Mouse (Mus musculus) liver, postnatal 0 days (tissue): ENCODE results near the gene 1110008P14Rik. TPM values are rescaled to one million over a fixed set of nuclear protein-coding genes. Genes with fewer than 3 reads are reported as not detected.

Experiments
- ATAC-seq: fragments of 200-750 bp; cut with Nextera tagmentation; 2 replicates; pipeline ENCODE4 v1.8.0; 2017; ENCODE audit warnings: mild to moderate bottlenecking, moderate library complexity
- DNase-seq: peaks from one replicate; pipeline ENCODE4 v3.0.0-alpha.2; 2016
- H3K27ac ChIP-seq: fragments of 300-500 bp; sonication (generic); 2 replicates; pipeline ENCODE4 v1.5.1; 2014; ENCODE audit warnings: antibody characterized with exemption, moderate library complexity, mild to moderate bottlenecking, low read depth
- H3K27me3 ChIP-seq: fragments of 300-500 bp; sonication (generic); 2 replicates; pipeline ENCODE4 v1.6.1; 2014; ENCODE audit warnings: low read length, control low read depth, mixed read lengths; ENCODE audit not compliant: insufficient read depth
- H3K36me3 ChIP-seq: fragments of 300-500 bp; sonication (generic); replicated peaks from 2 replicates; pipeline ENCODE4 v1.6.1; 2014; ENCODE audit warnings: mild to moderate bottlenecking, control low read depth, low read length, moderate library complexity, mixed read lengths; ENCODE audit not compliant: insufficient read depth
- H3K4me1 ChIP-seq: fragments of 300-500 bp; sonication (generic); 2 replicates; pipeline ENCODE4 v1.6.1; 2014; ENCODE audit warnings: antibody characterized with exemption, mild to moderate bottlenecking, control low read depth; ENCODE audit not compliant: insufficient read depth
- H3K4me2 ChIP-seq: fragments of 300-500 bp; sonication (generic); 2 replicates; pipeline ENCODE4 v1.6.1; 2014; ENCODE audit warnings: low read depth, mild to moderate bottlenecking, low read length, moderate library complexity, mixed read lengths
- H3K4me3 ChIP-seq: fragments of 300-500 bp; sonication (generic); 2 replicates; pipeline ENCODE4 v1.5.1; 2014; ENCODE audit warnings: low read depth, low read length
- H3K9ac ChIP-seq: fragments of 300-500 bp; sonication (generic); replicated peaks from 2 replicates; pipeline ENCODE4 v1.6.1; 2014; ENCODE audit warnings: mild to moderate bottlenecking, moderate library complexity
- H3K9me3 ChIP-seq: fragments of 300-500 bp; sonication (generic); 2 replicates; pipeline ENCODE4 v1.6.1; 2016; ENCODE audit warnings: mild to moderate bottlenecking, control low read depth, low read length, mixed read lengths
- CTCF ChIP-seq: sonication (generic); IDR thresholded peaks from 2 replicates; pipeline ENCODE4 v1.5.1; 2016; ENCODE audit warnings: antibody characterized with exemption, low read depth
- EP300 ChIP-seq: IDR thresholded peaks from 2 replicates; pipeline ENCODE4 v1.6.1; 2016; ENCODE audit warnings: antibody characterized with exemption, low read depth, mild to moderate bottlenecking
- WGBS: fragments of 180-500 bp; shearing (Covaris S2); extraction: QIAGEN DNeasy Blood & Tissue Kit; methylation state at CpG from one replicate; pipeline ENCODE4 v1.1.7; 2014; ENCODE audit not compliant: insufficient replicate concordance; 5-methylcytosine and 5-hydroxymethylcytosine counted together
- polyA plus RNA-seq: library from polyadenylated mRNA; unstranded; fragments of >200 nt; fragmentation: Nextera tagmentation; extraction: Ambion mirVana; gene quantifications from 2 replicates; pipeline ENCODE4 v1.2.1, GENCODE M21; 2015

Gene 1110008P14Rik
- polyA plus RNA-seq, 1 experiment from 2014 or later: 32.2 TPM

GRCm38 (mm10) chr2:32412742-32413531 lies 31.2 kb upstream of the 1110008P14Rik start:
- Histone ChIP-seq H3K36me3 (peaks cover 40% of the 10 kb centered on the region), H3K4me1 (no peaks in the 10 kb centered on the region; the same call in 1 of the 2 replicates), H3K9me3 (no peaks in the 10 kb centered on the region), H3K9ac (no peak overlapping the region), H3K27me3 (no peaks in the 10 kb centered on the region), H3K4me2 (no peak overlapping the region), H3K4me3 (no peak overlapping the region), H3K27ac (peak overlapping the region; percentile 12; the same call in 1 of the 2 replicates)
- no peak for DNase-seq
- TF ChIP-seq CTCF (no peak), EP300 (no peak)
- ATAC-seq: peak; percentile 24
- WGBS: 72% methylated on average over 6 of the region's 6 CpGs

GRCm38 (mm10) chr2:32411407-32411806 lies 29.7 kb upstream of the 1110008P14Rik start:
- no peaks in the 10 kb centered on the region for H3K9me3 ChIP-seq
- H3K4me1 ChIP-seq: no peaks in the 10 kb centered on the region; the same call in 1 of the 2 replicates
- no peak for ATAC-seq
- H3K4me3 ChIP-seq: no peak overlapping the region
- DNase-seq: no peak
- TF ChIP-seq CTCF (no peak), EP300 (no peak)
- WGBS: 79% methylated on average over 7 of the region's 7 CpGs
- no peak overlapping the region for H3K9ac ChIP-seq
- H3K4me2 ChIP-seq: no peak overlapping the region
- H3K36me3 ChIP-seq: peaks cover 24% of the 10 kb centered on the region
- no peaks in the 10 kb centered on the region for H3K27me3 ChIP-seq
- H3K27ac ChIP-seq: no peak overlapping the region

GRCm38 (mm10) chr2:32408429-32409424 lies 27.0 kb upstream of the 1110008P14Rik start:
- H3K36me3 ChIP-seq: no peaks in the 10 kb centered on the region
- WGBS: 65% methylated on average over 25 of the region's 25 CpGs
- H3K9ac ChIP-seq: peak overlapping the region; percentile 34; the same call in 1 of the 2 replicates
- H3K4me2 ChIP-seq: 0 out of 2 replicates have a peak overlapping the region, but pooled peaks have one; percentile 29
- no peaks in the 10 kb centered on the region for H3K9me3 ChIP-seq
- H3K27ac ChIP-seq: peak overlapping the region; percentile 98
- no peak for TF ChIP-seq CTCF
- peak; percentile 83 for TF ChIP-seq EP300
- no peaks in the 10 kb centered on the region for H3K27me3 ChIP-seq
- ATAC-seq (peak; percentile 82), DNase-seq (peak; percentile 70)
- no peaks in the 10 kb centered on the region; the same call in 1 of the 2 replicates for H3K4me1 ChIP-seq
- H3K4me3 ChIP-seq: no peak overlapping the region

- no peak overlapping the region for H3K4me3 ChIP-seq
- no peak overlapping the region; the same call in 1 of the 2 replicates for H3K9ac ChIP-seq
- 0 out of 2 replicates have a peak, but pooled peaks cover 2% of the 10 kb centered on the region for H3K36me3 ChIP-seq
- H3K4me1 ChIP-seq: no peaks in the 10 kb centered on the region
- H3K27ac ChIP-seq: peak overlapping the region; percentile 80
- 75% methylated on average over 7 of the region's 7 CpGs for WGBS
- ATAC-seq (no peak), DNase-seq (no peak)
- H3K27me3 ChIP-seq: no peaks in the 10 kb centered on the region
- H3K9me3 ChIP-seq: no peaks in the 10 kb centered on the region
- H3K4me2 ChIP-seq: 0 out of 2 replicates have a peak overlapping the region, but pooled peaks have one; percentile 19
- TF ChIP-seq CTCF (no peak), EP300 (no peak)
These were observed 25.5 kb upstream of the 1110008P14Rik start for GRCm38 (mm10) chr2:32407144-32407824.

GRCm38 (mm10) chr2:32404663-32405062 lies 22.9 kb upstream of the 1110008P14Rik start:
- Histone ChIP-seq H3K9me3 (no peaks in the 10 kb centered on the region), H3K27me3 (no peaks in the 10 kb centered on the region), H3K36me3 (peaks cover 20% of the 10 kb centered on the region), H3K4me3 (no peak overlapping the region), H3K4me1 (no peaks in the 10 kb centered on the region), H3K4me2 (no peak overlapping the region), H3K27ac (no peak overlapping the region), H3K9ac (no peak overlapping the region)
- peak; percentile 95 for DNase-seq
- TF ChIP-seq EP300 (no peak), CTCF (peak; percentile 100)
- ATAC-seq: no peak
- 26% methylated on average over 2 of the region's 2 CpGs for WGBS
